Mouse (Mus musculus) lung, postnatal 36 days (tissue): ENCODE measurements at regions not wholly inside any gene's neighbourhood (a gene's known extent, or its start where the extent isn't known, plus 50 kb on each side); places are given as distances from the start of the nearest gene placed in this dataset.

Experiments
- DNase-seq: peaks from one replicate; pipeline ENCODE4 v3.0.0; 2022; ENCODE audit warnings: mixed read lengths

DNA sequence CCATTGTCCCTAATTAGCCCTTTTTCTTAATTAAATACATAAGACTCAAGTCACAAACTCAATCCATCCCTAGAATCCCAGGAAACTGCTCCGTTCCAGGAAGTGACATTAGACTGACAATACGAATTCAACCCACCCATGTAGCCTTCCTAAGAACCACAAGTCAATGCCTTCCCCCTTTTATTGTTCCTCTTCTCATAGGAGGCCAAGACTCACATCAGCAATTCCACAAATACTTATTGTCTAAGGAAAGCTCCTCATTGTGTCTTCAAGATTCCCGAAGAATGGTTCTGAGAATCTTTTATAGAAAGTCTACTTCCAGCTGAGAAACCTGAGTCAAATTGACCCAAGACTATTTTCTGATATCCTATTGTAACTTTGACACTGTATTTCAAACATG is 147.3 kb downstream of the Dmac1 start:
- DNase-seq = no peak

DNA sequence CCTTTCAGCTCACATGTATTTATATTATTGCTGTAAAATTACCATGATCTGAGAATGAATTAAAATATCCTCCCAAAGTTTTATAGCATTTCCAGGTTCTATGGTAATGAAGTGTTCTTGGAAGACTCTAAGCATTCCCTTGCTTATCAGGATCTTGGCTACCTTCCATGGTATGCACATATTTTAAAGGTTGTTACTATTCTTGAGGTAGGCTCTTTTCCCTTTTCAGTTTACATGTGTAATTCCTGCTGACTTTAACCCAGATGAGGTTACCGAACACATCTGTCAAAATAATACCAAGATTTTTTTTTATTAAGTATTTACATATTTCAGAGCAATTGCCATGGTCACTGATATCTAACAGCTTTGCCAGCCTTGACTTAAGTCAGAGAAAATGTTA is 162.2 kb downstream of the Dmac1 start:
- no peak for DNase-seq

DNA sequence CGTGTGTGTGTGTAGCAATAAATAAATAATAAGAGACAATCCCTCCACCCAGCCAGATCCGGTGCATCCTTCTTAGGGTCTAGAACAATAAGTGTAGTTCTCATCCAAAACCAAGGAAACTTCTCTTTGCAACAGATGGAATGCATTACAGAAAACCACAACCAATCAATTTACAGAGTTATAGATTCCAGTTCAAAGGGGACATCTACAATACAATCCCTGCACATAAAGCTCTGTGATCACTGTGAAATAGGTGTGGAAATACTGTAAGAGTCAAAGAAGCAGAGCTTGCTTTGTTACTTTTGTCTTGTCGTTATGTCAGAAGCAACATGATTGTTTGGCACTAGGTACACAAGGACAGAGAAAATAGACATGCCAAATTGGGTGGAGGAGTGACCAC is 162.8 kb downstream of the Dmac1 start:
- DNase-seq = no peak

DNA sequence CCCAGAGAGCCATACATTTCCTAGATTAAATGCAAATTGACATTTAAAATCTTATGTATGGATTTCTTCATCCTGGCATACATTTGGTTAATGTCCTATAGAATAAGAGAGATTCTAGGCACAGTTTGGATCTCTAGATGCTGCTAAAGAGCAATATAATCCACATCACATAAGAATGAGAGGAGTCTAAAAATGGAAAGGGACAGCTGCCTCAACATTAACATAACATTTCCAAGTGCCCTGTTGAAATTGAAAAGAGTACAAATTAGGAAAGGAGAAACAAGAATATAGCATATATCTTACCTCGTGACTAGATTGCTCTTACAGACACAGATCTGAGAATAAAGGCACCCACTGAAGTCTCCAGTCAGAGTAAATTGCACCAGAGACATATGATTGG is 212.3 kb downstream of the Dmac1 start:
- no peak for DNase-seq

DNA sequence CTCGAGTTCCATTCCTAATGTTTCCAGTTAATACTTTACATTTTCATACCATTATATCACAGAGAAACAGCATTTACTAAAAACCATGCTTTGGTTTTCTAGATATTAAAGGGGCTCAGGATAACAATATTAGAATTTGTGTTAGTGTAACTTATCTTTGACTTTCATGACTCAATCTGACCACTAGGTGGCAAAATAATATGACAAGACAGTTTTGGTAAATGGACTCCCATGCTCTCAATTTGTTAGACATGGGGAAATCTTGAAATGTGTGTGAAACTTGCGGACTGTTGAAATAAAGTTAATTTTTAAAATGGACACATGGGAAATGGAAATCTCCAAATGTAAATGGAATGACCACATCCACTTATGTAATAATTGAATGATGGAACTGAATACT is 214.8 kb downstream of the Dmac1 start:
- peak; percentile 5 for DNase-seq

DNA sequence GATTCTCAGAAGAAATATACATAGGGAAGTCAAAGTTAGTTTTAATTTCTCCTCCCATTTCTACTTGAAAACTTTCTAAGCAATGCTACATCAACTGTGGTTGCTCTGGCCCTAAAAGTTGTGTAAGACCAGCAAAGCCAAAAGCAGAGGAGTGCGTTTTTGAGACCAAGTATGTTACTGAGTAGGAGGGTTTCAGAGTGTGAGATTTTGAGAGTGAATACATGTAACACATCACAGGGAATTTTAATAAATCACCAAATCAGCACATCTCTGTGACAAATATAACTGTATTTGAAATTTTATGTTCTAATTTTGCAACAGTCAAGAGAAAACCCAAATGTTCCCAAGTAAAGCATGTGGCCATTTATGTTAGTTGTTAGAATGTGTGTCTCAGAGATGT is 234.6 kb downstream of the Dmac1 start:
- no peak for DNase-seq

DNA sequence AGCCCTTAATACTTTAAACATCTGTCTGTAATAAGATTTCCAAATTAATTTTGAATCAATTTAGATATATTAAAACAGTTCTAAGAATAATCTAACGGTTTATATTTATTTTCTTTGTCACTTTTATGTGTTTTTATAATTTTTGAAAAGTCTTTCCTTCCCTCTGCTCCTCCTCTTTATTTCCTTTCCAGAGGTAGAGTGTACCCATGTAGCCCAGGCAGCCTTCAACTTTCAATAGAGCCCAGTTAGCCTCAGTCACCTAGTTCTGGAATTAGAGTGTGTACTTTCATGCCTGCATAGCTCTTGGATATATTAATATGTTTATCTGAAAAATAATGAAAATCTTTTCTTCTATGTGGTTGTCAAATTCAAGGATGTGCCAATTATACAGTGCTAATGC is 235.5 kb downstream of the Dmac1 start:
- DNase-seq = no peak

DNA sequence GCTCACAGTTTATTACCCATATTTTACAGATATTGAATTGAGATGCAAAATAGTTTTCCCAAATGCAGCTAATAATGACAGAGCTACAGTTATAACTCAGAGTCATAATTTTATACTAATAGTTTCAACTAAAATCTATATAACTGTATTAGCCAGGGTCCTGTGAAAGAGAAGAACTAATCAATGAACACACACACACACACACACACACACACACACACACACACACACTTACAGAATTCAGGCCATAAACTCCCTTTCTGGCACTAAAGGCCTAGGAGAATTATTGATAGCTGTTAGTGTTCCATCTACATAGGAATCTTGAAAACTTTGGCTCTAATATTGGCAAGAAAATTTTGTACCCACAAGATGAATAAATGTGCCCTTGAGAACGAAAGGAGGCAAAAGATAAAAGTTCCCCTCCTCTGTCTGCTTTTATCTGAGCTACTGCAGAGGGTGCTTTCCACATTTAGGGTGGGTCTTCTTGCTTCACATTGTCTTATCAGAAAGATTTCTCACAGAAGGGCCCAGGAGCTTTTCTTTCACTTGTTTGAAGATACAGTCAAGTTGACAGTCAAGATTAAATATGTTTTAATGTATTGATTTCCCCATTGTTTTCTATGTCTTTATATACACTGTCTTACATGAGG is 236.1 kb downstream of the Dmac1 start:
- DNase-seq = no peak
